Mouse (Mus musculus) layer of hippocampus, postnatal 36 days (tissue): ENCODE measurements around the gene Adig. TPM values are rescaled to one million over a fixed set of nuclear protein-coding genes. Genes with fewer than 3 reads are reported as not detected.

Source experiments
- DNase-seq, 2 experiments: peaks; one replicate each; pipeline ENCODE4 v3.0.0; 2022
- total RNA-seq, 2 experiments: library from RNA; stranded (reverse); gene quantifications; 2 replicates each; pipeline ENCODE4 v1.2.3; 2021

The Adig gene
- not detected for total RNA-seq

DNA sequence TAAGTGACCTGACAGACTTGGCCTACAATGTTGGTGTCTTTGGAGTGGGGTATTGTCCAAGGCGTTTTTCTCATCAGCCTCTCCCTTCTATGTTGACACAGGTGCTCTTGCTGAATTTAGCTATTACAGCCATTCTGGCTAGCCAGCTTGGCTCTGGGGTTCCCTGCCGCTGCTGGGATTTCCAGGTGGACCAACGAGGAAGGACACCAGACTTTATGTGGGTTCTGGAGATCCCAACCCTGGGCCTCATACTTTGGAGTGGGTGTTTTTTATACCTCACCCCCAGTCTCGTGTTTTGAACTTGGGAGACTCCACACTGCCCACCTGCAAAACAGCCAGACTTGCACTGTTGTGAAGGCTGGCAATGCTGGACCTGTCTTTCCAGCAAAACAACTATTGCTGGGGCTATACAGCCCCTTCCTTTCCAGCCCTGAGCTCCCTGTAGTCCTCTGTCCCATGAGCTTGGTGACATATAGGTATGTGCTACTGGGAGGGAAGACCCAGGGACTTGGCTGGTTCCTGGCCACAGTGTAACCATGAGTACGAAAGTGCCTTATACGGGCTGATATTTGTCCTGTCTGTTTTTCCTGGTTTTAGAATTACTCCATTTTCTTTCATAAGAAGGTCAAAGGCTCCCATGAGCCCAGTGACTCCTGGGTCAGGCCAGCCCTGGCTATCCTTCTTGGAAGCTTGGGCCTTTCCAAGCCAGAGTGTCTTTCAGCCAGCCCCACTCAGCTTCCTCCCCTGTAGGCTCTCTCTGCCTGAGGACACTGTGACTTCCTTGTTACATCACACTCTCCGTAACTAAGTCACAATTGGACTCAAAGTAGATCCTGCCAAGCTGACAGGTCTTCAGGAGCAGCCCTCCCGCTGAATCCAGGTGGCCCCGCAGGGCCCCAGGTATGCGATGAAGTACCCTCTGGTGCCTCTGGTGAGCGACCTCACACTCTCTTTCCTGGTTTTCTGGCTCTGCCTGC lies at the start of gene Adig:
Gene Adig, plus strand, starts transcription at position 777 of the 977 bp plus-strand sequence.
- DNase-seq, result no peak

- DNase-seq, result no peak
Observed at GRCm38 (mm10) chr2:158456451-158456850, 46.0 kb upstream of the Adig start.

- DNase-seq, result no peak
Observed at GRCm38 (mm10) chr2:158457610-158458009, 44.8 kb upstream of the Adig start.

DNA sequence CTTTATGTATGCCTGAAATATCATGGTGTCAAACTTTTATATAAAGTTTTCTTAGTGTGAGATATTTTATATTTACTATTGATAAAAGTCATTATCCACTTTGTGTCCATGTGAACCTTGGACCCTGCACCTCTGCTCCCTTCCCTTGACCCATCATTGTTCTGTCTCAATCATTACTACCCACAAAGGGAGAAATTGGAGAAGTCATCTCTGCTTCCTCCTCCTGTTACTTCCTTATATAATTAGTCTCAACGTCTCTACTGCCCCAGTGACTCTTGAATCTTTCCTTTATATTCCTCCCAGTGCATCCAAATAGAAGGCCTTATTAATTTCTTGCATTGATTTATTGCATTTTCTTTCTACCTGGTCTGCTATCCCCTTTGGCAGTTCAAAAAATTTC lies 40.0 kb upstream of the Adig start:
- no peak for DNase-seq

GRCm38 (mm10) chr2:158474159-158474558 lies 28.3 kb upstream of the Adig start:
- DNase-seq, result no peak

DNA sequence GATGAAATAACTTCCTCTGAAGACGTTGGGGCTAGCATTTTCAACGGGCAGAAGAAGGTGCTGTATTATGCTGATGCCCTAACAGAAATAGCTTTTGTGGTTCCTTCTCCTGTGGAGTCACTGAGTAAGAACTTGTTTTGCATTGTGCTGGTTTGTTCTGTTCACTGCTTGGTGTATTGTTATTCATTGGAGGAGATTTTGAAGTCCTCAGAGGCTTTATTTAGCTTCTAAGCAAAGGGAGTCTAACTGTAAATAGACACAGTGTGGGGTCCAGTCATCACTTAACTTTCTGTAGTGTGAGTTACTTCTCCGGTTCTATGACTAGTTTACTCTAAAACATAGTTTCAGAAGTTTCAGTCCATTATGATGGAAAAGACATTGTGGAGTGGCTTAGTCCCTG lies 24.8 kb upstream of the Adig start:
- no peak for DNase-seq

DNA sequence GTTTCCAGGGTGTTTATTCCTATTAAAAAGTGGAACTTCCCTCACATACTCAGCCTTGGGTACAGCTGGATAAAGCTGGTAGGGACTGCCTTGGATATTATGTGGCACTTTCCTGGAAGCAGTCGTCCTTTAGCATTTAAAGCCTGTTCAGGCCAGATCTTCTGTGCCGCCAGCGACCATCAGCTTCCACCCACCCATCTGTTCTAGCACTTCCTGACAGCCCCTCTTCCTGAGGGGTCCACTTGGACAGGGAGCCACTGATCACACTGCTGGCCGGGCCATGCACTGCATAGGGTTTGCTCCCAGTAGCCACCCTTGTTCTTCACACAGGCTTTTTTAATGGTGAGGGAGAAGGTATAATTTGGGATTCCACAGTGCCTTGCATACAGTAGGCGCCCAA lies 4.0 kb upstream of the Adig start:
- DNase-seq, result no peak

GRCm38 (mm10) chr2:158503226-158503625 lies 814 bp downstream of the Adig start:
- no peak for DNase-seq

- no peak for DNase-seq
Observed at GRCm38 (mm10) chr2:158503671-158504070, 1.3 kb downstream of the Adig start.

DNA sequence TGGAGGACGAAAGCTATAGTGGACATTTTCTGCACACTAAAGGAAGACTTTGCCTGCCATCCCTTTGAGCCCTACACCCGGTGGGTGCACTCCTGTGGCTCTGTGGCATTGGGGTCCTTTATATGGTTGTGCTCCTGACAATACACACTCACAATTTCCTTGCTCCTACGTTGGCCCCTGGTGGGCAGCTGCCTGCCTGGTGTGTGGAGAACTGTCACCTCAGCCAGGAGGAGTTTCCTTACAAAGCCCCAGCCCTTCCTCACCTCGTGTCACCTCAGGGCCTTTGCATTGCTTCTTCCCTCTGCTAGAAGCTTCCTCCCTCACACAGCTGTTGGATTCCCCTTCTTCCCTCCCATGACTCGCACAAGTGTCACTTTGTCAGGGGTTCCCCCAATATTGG lies 4.1 kb downstream of the Adig start:
- DNase-seq, result no peak

GRCm38 (mm10) chr2:158507046-158507445 lies 4.6 kb downstream of the Adig start:
- no peak for DNase-seq

DNA sequence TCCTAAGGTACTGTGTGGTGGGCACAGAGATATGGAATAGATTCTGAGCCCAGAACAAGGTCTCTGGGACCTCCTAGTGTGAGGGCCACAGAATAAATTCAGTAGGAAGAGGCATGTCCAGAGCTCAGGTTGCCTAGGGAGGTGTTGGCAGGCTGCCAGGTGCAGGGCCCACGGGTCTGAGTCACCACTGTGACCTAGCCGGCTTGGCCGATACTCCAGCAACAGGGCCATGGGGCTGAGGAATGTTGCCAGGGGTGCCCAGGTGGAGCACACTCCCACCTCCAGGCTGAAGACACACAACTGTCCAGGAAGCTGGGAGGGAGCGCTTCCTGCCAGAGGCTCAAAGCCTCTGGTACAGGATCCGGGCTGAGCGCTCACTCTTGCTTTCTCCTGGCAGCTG lies 8.3 kb downstream of the Adig start:
- no peak for DNase-seq

DNA sequence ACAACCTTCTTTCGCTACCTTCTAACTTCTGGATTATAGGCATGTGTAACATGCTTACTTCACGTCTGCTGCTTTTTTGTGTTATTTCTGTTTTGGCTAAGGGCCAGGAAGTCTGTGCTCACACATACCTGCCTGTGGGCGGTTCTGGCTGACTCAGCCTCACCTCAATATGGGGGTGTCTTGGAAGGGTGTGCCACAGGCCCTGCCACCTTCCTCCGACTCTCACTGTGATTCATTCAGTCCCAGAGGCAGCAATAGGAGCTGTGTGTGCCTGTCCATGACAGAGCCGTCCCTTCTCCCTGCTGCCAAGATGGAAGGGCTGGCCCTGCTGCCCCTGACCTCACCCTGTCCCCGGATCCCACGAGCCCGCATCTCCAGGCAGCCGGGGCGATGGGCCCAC lies 10.1 kb downstream of the Adig start, which contains the start of gene Arhgap40:
Gene Arhgap40, plus strand, starts transcription at position 269 of the 400 bp plus-strand sequence.
- no peak for DNase-seq

GRCm38 (mm10) chr2:158513821-158514336 lies 11.5 kb downstream of the Adig start:
- no peak for DNase-seq

DNA sequence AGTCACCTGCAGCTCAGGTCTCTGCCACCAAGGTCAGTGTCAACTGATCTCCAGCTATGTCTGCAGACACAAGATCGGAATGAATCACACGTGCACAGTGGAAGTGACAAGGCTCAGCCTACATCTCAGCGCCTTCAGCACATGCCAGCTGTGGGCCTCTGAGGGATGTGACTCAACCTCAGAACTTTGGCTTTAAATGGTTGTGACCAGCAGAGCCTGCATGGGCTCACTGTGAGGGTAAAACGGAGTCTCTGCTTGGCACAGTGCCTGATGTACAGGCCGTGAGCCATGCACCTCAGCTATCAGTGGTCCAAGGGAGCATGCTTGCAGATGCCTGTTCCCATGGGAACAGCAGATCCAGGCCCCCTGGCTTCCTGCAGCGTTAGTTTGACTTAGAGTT lies 16.2 kb downstream of the Adig start:
- DNase-seq, result no peak

- DNase-seq, result no peak
Observed at GRCm38 (mm10) chr2:158519071-158519470, 16.7 kb downstream of the Adig start.

- no peak for DNase-seq
Observed at GRCm38 (mm10) chr2:158519800-158520199, 17.4 kb downstream of the Adig start.

DNA sequence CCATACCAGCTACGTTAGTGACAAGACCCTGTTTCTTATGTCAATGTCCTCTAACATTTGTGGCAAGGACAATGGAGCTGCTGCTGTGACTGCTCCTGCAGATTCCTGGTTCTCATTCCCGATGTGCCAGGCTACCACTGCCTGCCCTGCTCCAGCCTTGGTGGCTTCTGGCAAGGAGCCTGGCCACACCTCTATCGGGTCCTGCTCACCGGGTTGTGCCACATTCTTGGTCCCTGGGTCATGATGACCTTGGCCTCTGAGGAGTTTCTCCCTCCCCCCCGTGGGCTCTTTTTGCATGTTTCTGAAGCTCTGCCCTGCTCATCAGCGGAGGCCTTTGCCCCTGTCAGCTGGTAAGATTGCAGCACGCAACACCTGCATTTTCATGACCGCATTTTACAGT lies 20.6 kb downstream of the Adig start:
- no peak for DNase-seq

DNA sequence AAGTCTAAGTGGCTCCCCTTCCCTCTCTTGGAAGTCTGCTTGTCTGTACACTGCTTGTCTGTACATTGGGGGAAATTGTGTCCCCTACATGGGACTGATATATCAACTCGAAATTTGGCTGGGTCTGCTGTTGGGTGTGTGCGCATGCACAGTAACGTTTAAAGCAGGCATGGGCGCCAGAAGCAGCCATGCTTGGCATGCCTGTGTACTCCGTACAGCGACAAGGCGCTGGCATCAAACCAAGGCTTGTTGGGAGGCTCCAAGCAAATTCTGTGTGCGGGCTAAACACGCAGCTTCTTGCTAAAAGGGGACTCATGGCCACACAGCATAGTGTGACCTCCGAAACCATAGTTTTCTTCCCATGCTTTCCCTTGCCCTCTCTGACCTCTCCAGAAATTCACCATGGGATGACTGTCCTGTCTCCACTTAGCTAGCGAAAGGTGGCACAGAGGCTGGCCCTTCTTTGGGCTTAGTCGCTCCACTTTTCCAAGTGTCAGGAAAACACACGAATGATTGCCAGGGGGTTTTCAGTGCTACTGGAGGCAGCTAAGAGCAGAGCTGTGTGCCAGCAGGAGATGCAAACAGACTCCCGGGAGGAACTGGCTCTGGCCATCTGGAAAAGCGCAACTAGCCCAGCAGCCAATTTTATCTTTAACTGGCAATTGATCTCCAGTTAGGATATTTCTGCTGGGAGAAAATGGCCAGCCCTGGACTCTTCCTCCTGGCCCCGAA lies 21.9 kb downstream of the Adig start:
- DNase-seq, result no peak

DNA sequence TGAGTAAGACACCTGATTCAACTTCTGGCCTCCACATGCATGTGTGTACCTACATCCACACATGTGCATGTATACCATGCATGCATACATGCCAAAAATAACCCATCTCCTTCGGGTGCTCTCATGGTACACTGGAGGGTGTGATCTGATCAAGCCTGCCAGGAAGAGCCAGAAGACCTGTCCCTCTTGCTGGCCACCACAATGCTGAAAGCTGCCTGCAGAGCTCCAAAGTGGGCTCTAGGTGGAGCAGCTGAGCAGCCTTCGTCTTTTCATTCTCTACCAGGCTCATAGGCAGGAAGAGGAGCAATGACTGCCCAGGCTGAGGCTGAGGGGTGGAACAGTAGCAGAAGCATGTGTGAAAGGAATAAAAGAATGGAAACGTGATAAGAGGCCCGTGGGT lies 31.7 kb downstream of the Adig start:
- peak; percentile 50 to 58 for DNase-seq

DNA sequence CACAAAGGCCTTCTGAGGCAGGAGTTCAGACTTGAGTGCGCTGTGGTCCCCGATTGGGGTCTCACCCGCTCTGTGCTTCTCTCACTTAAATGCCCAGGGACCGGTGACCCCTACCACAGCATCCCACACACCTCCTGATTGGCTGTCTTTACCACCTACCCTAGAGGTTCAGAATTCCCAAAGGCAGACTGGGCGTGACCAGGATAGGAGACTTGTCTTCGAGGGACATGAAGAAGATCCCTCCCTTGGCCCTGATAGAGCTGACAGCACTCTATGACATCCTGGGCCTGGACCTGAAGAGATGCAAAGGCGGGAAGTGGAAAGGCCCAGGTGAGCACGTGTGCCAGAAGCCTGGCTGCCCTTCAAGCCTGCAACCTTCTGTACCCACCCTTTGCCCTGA lies 32.1 kb downstream of the Adig start:
- no peak for DNase-seq

- no peak for DNase-seq
Observed at GRCm38 (mm10) chr2:158539433-158540305, 37.3 kb downstream of the Adig start.
